Mouse (Mus musculus) intestine, embryonic 15.5 days (tissue): ENCODE data around the gene Gpr174. TPM values are rescaled to one million over a fixed set of nuclear protein-coding genes. Genes with fewer than 3 reads are reported as not detected.
"Not testable (repeated sequence)": the region's sequence is repeated elsewhere in the genome, so short reads cannot be mapped to it uniquely, and the experiment has no call there.

Experiments
- ATAC-seq: fragments of 200-750 bp; cut with Nextera tagmentation; 2 replicates; pipeline ENCODE4 v1.8.0; 2017; ENCODE audit warnings: moderate TSS enrichment, moderate library complexity
- H3K27ac ChIP-seq: fragments of 300-500 bp; sonication (generic); 2 replicates; pipeline ENCODE4 v1.5.1; 2015; ENCODE audit warnings: mild to moderate bottlenecking, inconsistent platforms
- H3K27me3 ChIP-seq: fragments of 300-500 bp; sonication (generic); replicated peaks from 2 replicates; pipeline ENCODE4 v1.6.1; 2015; ENCODE audit warnings: inconsistent platforms
- H3K36me3 ChIP-seq: fragments of 300-500 bp; sonication (generic); 2 replicates; pipeline ENCODE4 v1.6.1; 2015; ENCODE audit warnings: inconsistent platforms
- H3K4me1 ChIP-seq: fragments of 300-500 bp; sonication (generic); replicated peaks from 2 replicates; pipeline ENCODE4 v1.6.1; 2015; ENCODE audit warnings: inconsistent platforms
- H3K4me2 ChIP-seq: fragments of 300-500 bp; sonication (generic); replicated peaks from 2 replicates; pipeline ENCODE4 v1.6.1; 2015; ENCODE audit warnings: mild to moderate bottlenecking, inconsistent platforms
- H3K4me3 ChIP-seq: fragments of 300-500 bp; sonication (generic); replicated peaks from 2 replicates; pipeline ENCODE4 v1.5.1; 2015; ENCODE audit warnings: inconsistent platforms
- H3K9ac ChIP-seq: fragments of 300-500 bp; sonication (generic); 2 replicates; pipeline ENCODE4 v1.6.1; 2015; ENCODE audit warnings: inconsistent platforms
- H3K9me3 ChIP-seq: fragments of 300-500 bp; sonication (generic); 2 replicates; pipeline ENCODE4 v1.6.1; 2016; ENCODE audit warnings: inconsistent platforms
- whole genome bisulfite sequencing: fragments of 180-500 bp; shearing (Covaris S2); methylation state at CpG from one replicate; pipeline ENCODE4 v1.1.7; 2015; 5-methylcytosine and 5-hydroxymethylcytosine counted together
- polyA plus RNA-seq: library from polyadenylated mRNA; unstranded; fragments of >200 nt; fragmentation: Nextera tagmentation; extraction: Ambion mirVana; gene quantifications from 2 replicates; pipeline ENCODE4 v1.2.1, GENCODE M21; 2015

Gene Gpr174
- polyA plus RNA-seq, result 0.08 TPM in 1 of 2 replicates, not detected in the other

DNA sequence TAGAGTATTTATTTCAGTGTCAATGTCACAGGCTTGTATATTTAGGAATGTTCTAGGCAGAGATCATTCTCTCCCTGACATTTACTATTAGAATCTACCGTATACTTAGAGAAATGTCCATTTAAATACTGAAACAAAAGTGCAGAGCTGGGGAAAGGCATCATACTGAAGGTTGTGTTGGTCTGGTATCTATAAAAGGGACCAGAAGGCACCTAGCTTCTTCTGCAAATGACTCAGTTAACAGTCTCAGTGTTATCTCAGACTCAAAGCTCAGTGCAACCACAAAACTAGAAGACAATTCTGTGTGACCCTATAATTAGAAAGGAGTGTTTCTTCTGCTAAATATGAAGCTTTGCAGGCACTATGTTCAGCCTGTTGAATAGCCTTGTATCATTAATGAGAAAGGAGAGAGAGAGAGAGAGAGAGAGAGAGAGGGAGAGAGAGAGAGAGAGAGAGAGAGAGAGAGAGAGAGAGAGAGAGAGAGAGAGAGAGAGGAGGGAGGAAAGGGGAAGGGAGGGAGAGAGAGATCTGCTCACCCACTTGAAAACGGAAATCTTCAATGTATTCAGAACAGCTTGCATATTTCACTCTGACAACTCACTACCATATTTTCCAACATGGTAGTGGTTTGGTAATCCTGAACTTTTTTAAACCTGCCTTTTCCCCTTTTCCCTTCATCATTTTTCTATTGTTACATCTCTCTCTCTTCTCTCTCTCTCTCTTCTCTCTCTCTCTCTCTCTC lies at the start of gene Gpr174:
TSS of gene Gpr174 (plus strand) at position 393 of the 742 bp plus-strand sequence.
- Histone ChIP-seq H3K36me3 (no peaks in the 10 kb centered on the region), H3K4me3 (no peak within 1 kb of the TSS), H3K27me3 (no peaks in the 10 kb centered on the region), H3K4me1 (no peaks in the 10 kb centered on the region), H3K4me2 (no peak within 1 kb of the TSS), H3K9ac (no peak within 1 kb of the TSS), H3K27ac (no peak within 1 kb of the TSS), H3K9me3 (no peaks in the 10 kb centered on the region)
- 59% methylated on average over 2 of the region's 2 CpGs for WGBS
- ATAC-seq, result no peak

DNA sequence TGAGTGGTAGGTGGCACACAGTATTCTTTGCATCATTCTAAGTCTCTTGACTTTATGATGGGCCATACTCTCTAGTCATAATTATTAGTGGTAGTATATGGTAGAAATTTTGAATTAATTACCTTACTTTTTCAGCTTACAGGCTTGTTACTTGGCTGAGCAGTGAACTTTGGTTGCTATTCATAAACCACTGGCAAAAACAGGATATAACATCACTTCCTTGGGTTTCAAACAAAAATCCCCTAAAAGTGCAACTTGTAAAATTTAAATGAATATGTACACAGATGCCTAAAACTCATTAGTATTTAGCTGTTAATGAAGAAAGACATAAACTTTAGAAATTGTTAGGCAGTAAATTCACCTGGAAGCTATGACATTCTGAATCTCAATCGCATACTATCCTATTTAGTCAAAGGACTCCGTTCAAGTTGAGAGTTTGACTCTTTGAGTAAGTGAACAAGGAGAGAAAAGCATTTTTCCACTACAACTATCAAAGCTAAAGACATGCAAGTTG lies 38.0 kb upstream of the Gpr174 start:
- no peaks in the 10 kb centered on the region for H3K9me3 ChIP-seq
- ATAC-seq, result no peak
- 83% methylated on average over 2 of the region's 2 CpGs for WGBS

GRCm38 (mm10) chrX:107224846-107225245 lies 30.8 kb upstream of the Gpr174 start:
- Histone ChIP-seq H3K4me2 (no peak overlapping the region), H3K27me3 (no peaks in the 10 kb centered on the region), H3K27ac (no peak overlapping the region), H3K9ac (no peak overlapping the region), H3K4me3 (no peak overlapping the region), H3K4me1 (no peaks in the 10 kb centered on the region), H3K9me3 (no peaks in the 10 kb centered on the region), H3K36me3 (no peaks in the 10 kb centered on the region)
- 89% methylated on average over 1 of the region's 1 CpGs for WGBS
- no peak for ATAC-seq

More for the DNA sequence above, 38.0 kb upstream of the Gpr174 start:
- no peaks in the 10 kb centered on the region for H3K27me3 ChIP-seq
- no peak overlapping the region for H3K4me2 ChIP-seq
- H3K4me1 ChIP-seq, result no peaks in the 10 kb centered on the region
- no peak overlapping the region for H3K9ac ChIP-seq
- no peaks in the 10 kb centered on the region for H3K36me3 ChIP-seq
- no peak overlapping the region for H3K27ac ChIP-seq
- H3K4me3 ChIP-seq, result no peak overlapping the region

DNA sequence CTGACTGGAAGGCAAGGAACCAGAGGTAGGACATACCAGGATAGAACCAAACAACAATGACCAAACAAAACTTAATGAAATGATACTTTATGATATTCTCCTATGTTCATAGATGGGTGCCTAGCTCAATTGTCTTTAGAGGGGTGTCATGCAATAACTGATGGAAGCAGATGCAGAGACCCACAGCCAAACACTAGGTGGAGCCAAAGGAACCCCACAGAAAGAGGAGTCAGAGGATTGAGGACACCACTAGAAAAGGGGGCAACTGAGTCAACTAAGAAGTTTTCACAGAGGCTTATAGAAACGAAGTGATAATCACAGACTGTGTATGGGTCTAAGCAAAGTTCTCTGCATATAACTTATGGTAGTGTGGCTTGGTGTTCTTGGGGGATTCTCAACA lies 24.5 kb upstream of the Gpr174 start:
- WGBS, result 66% methylated on average over 1 of the region's 1 CpGs
- no peak for ATAC-seq
- no peak overlapping the region for H3K4me3 ChIP-seq
- H3K27me3 ChIP-seq, result no peaks in the 10 kb centered on the region
- H3K4me2 ChIP-seq, result no peak overlapping the region
- H3K9me3 ChIP-seq, result no peaks in the 10 kb centered on the region
- H3K27ac ChIP-seq, result no peak overlapping the region
- H3K36me3 ChIP-seq, result no peaks in the 10 kb centered on the region
- H3K9ac ChIP-seq, result no peak overlapping the region
- no peaks in the 10 kb centered on the region for H3K4me1 ChIP-seq

- H3K36me3 ChIP-seq, result no peaks in the 10 kb centered on the region
- H3K4me3 ChIP-seq, result no peak overlapping the region
- H3K9ac ChIP-seq, result no peak overlapping the region
These were observed 21.0 kb upstream of the Gpr174 start for GRCm38 (mm10) chrX:107234655-107235054.

DNA sequence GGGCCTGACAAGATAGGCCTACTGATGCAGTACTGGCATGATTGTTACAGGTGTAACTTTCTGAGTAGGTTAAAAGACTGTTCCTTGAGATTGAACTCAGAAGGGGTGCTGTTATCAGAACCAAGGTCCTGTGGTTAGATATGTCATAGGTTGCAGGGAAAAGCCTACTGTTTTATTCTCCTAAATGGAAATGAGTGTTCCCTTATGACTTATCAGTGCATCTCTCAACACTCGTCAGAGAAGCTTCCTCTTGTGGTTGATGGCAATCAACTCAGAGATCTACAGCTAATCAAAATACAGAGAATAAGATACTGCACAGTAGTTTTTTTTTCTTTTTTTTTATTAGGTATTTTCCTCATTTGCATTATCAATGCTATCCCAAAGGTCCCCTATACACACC lies 19.2 kb upstream of the Gpr174 start:
- H3K4me1 ChIP-seq, result no peaks in the 10 kb centered on the region
- H3K36me3 ChIP-seq, result no peaks in the 10 kb centered on the region
- no peak for ATAC-seq
- H3K4me2 ChIP-seq, result no peak overlapping the region
- 88% methylated on average over 1 of the region's 1 CpGs for WGBS
- no peak overlapping the region for H3K9ac ChIP-seq
- no peaks in the 10 kb centered on the region for H3K27me3 ChIP-seq
- no peak overlapping the region for H3K27ac ChIP-seq
- no peak overlapping the region for H3K4me3 ChIP-seq
- no peaks in the 10 kb centered on the region for H3K9me3 ChIP-seq

More at GRCm38 (mm10) chrX:107234655-107235054, 21.0 kb upstream of the Gpr174 start:
- Histone ChIP-seq H3K27me3 (no peaks in the 10 kb centered on the region), H3K4me2 (no peak overlapping the region), H3K9me3 (no peaks in the 10 kb centered on the region), H3K4me1 (no peaks in the 10 kb centered on the region), H3K27ac (no peak overlapping the region)
- ATAC-seq, result no peak

DNA sequence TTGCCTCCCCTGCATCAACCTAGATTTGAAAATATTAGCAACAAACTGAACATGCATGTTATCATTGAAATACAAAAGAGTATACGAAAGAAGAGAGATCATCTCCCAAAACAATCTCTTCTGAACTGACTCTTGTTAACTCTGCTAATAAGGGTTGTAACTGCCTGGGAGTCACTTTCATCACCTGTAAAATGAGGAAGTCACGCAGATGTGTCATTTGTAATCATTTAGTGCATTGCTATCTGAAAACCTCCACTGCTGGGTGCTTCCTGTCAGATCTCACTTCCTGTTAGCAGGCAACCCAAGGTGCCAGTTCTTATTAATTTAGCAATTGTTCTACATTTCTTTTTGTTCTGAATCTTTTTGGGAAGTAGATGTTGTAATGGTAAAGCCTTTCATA lies 5.3 kb upstream of the Gpr174 start:
- Histone ChIP-seq H3K4me3 (no peak overlapping the region), H3K9me3 (no peaks in the 10 kb centered on the region)
- WGBS, result 87% methylated on average over 2 of the region's 2 CpGs

GRCm38 (mm10) chrX:107264619-107265018 lies 8.9 kb downstream of the Gpr174 start:
- H3K4me2 ChIP-seq, result no peak overlapping the region
- H3K9me3 ChIP-seq, result no peaks in the 10 kb centered on the region
- no peak overlapping the region for H3K9ac ChIP-seq
- WGBS, result 39% methylated on average over 1 of the region's 1 CpGs
- no peak overlapping the region for H3K27ac ChIP-seq
- H3K27me3 ChIP-seq, result no peaks in the 10 kb centered on the region
- H3K4me1 ChIP-seq, result no peaks in the 10 kb centered on the region
- H3K36me3 ChIP-seq, result no peaks in the 10 kb centered on the region
- ATAC-seq, result no peak
- no peak overlapping the region for H3K4me3 ChIP-seq

More for the DNA sequence above, 5.3 kb upstream of the Gpr174 start:
- no peak for ATAC-seq
- H3K27ac ChIP-seq, result no peak overlapping the region
- no peaks in the 10 kb centered on the region for H3K27me3 ChIP-seq
- H3K9ac ChIP-seq, result no peak overlapping the region
- H3K4me2 ChIP-seq, result no peak overlapping the region
- no peaks in the 10 kb centered on the region for H3K4me1 ChIP-seq
- H3K36me3 ChIP-seq, result no peaks in the 10 kb centered on the region

DNA sequence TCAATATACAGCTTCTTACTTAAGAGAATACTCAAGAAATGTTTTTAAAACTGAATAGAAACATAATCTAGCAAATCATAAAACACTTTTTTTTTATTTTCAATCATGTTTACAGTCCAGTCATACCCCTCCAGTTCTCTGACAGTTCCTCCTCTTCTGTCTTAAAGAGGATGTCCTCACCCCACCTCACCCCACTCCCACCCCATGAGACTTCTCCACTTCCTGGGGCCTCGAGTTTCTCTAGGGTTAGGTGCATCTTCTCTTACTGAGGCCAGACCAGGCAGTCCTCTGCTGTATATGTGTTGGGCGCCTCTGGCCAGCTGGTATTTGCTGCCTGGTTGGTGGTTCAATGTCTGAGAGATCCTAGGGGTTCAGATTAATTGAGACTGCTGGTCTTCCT lies 21.9 kb downstream of the Gpr174 start:
- ATAC-seq, result no peak
- no peaks in the 10 kb centered on the region for H3K9me3 ChIP-seq
- no peak overlapping the region for H3K27ac ChIP-seq
- no peaks in the 10 kb centered on the region for H3K36me3 ChIP-seq
- H3K27me3 ChIP-seq, result no peaks in the 10 kb centered on the region
- H3K4me2 ChIP-seq, result no peak overlapping the region
- H3K9ac ChIP-seq, result no peak overlapping the region
- no peaks in the 10 kb centered on the region for H3K4me1 ChIP-seq
- WGBS, result 55% methylated on average over 2 of the region's 2 CpGs
- no peak overlapping the region for H3K4me3 ChIP-seq

DNA sequence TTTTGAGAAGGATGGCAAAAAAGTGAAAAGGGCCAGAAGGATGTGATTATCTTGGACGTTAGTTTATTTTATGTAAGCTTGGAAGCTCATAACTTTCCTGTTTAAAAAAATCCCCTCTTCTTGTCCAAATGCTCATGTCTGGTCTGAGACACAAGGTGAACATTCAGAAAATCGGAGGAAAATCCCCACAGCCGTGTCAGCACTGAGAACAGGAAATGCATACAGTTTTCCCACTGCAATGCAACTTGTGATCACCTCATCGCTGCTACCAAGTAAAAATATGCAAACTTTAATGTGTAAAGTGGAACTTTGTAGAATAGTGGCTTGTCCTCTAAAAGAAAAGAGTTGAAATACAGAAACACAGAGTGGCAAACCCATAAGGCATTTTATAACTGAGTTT lies 28.5 kb downstream of the Gpr174 start:
- no peak overlapping the region for H3K4me3 ChIP-seq
- H3K36me3 ChIP-seq, result no peaks in the 10 kb centered on the region
- H3K27ac ChIP-seq, result no peak overlapping the region
- no peaks in the 10 kb centered on the region for H3K9me3 ChIP-seq
- ATAC-seq, result no peak
- no peak overlapping the region for H3K9ac ChIP-seq
- H3K4me1 ChIP-seq, result no peaks in the 10 kb centered on the region
- 59% methylated on average over 4 of the region's 4 CpGs for WGBS
- no peaks in the 10 kb centered on the region for H3K27me3 ChIP-seq
- H3K4me2 ChIP-seq, result no peak overlapping the region

DNA sequence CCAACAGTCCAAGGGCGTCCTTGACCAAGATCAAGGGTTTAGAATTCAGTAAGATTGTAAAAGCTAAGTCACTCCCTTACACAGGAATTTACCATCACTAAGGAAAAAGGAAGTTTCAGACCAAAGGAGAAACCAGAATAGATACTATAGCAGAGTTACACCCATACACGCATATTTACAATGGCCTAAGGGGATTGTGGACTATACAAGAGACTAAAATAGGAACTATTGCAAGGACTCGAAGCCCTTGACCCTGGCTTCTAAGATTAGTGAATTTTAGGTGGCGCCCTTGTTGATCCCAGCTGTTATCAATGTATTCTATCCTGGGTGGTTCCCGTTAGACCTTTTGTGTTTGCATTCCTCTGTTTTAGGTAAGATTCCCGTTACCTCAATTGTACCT lies 42.2 kb downstream of the Gpr174 start:
- H3K27ac ChIP-seq, ATAC-seq, H3K4me2 ChIP-seq, H3K27me3 ChIP-seq, H3K4me1 ChIP-seq, H3K36me3 ChIP-seq, H3K9ac ChIP-seq, H3K4me3 ChIP-seq, H3K9me3 ChIP-seq: not testable (repeated sequence)
- WGBS, result 86% methylated on average over 6 of the region's 6 CpGs

DNA sequence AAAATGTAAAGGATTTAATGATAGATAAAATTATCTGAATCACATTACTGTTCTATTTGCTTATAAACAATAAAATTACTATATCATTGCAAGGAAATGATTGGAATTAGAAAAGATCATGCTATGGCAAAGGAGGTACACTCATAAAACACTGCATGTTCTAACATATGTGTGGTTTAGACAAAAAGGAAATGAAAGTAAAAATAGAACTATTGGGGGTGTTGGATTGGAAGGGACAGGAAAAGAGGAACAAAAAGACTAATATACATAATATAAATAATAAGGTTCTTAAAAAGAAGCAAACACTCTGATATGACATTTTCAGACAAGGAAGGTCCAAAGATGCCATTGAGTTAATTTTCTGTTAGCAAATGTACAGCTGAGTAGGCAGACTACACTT lies 43.1 kb downstream of the Gpr174 start:
- Histone ChIP-seq H3K4me1 (no peaks in the 10 kb centered on the region), H3K36me3 (no peaks in the 10 kb centered on the region), H3K4me3 (no peak overlapping the region), H3K4me2 (no peak overlapping the region), H3K9me3 (no peaks in the 10 kb centered on the region), H3K27me3 (no peaks in the 10 kb centered on the region), H3K9ac (no peak overlapping the region), H3K27ac (no peak overlapping the region)
- ATAC-seq, result no peak

GRCm38 (mm10) chrX:107306492-107306891 lies 50.8 kb downstream of the Gpr174 start:
- no peak for ATAC-seq

More at GRCm38 (mm10) chrX:107306492-107306891, 50.8 kb downstream of the Gpr174 start:
- Histone ChIP-seq H3K27ac (no peak overlapping the region), H3K27me3 (no peaks in the 10 kb centered on the region), H3K4me3 (no peak overlapping the region), H3K9ac (no peak overlapping the region), H3K36me3 (no peaks in the 10 kb centered on the region), H3K9me3 (no peaks in the 10 kb centered on the region), H3K4me2 (no peak overlapping the region), H3K4me1 (no peaks in the 10 kb centered on the region)
